Mouse (Mus musculus): Measurements from ENCODE around the gene Scrn1.

Gene Scrn1

DNA sequence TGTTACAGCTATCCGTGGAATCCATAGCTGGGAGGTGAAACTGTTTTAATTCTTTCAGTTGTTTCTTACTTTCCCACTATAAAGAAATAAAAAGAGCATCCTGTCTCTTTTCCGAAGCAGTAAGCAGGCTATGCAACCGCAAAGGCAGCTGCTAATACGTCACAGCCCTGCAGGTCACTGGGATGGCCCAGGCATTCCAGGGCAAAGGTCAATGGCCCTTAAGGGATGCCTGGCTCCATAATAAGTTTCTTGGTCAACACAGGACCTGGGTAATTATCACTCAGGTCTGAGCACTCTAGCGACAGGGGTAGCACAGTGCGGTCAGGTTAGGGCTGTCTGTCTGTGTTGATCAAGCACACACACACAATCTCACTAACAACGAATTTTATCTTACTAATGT, 75.2 kb downstream of the Scrn1 start:
- Histone ChIP-seq H3K9me3 (ENCODE audit: low read length) (no peaks in the 10 kb centered on the region), H3K36me3 (ENCODE audit: insufficient read depth, low read length) (no peaks in the 10 kb centered on the region), H3K27me3 (ENCODE audit: insufficient read depth, low read length) (peaks cover 33% of the 10 kb centered on the region), H3K4me3 (replicated peaks; ENCODE audit: low read length) (no peak overlapping the region), H3K4me1 (replicated peaks; ENCODE audit: low read depth, low read length) (no peaks in the 10 kb centered on the region)
- TF ChIP-seq POU5F1 (IDR thresholded peaks at IDR 0.05; ENCODE audit: borderline replicate concordance, low read length) (no peak), CTCF (conservative IDR thresholded peaks at IDR 0.05; ENCODE audit: low read length) (no peak), NANOG (IDR thresholded peaks at IDR 0.05; ENCODE audit: borderline replicate concordance, low read length) (no peak)

DNA sequence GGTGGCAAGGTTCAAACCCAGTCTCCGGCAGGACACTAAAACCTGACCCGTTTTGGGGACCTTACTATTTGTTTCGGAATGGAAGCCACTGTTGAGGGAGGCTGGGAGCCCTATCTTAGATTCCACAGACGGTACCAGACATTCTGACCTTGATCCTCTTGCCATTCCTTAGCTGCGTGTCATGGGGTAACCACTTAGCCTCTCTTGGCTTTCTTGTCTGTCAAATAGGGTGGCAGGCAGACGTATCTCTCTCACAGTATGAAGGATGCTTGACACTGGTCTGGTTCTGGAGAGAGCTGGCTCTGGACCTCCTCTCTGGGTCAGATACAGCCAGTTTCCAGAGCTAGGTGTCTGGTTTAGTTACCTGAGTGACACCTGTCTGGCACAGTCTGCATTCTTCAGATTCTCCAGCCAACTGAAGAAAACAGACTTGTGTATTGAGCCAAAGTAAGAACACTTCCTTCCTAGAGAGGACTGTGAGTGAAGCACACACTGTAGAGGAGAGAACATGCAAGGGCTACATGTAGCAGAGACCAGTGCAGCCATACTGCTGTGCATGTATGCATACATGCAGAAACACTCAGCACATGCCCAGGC, 80.2 kb downstream of the Scrn1 start:
- H3K4me1 ChIP-seq (replicated peaks; ENCODE audit: low read depth, low read length), result peaks cover 14% of the 10 kb centered on the region
- no peaks in the 10 kb centered on the region for H3K36me3 ChIP-seq (ENCODE audit: insufficient read depth, low read length)
- H3K27me3 ChIP-seq (ENCODE audit: insufficient read depth, low read length), result peaks cover 55% of the 10 kb centered on the region
- no peaks in the 10 kb centered on the region for H3K9me3 ChIP-seq (ENCODE audit: low read length)
- peak overlapping the region; percentile 45 for H3K4me3 ChIP-seq (replicated peaks; ENCODE audit: low read length)
- TF ChIP-seq POU5F1 (IDR thresholded peaks at IDR 0.05; ENCODE audit: borderline replicate concordance, low read length) (no peak), NANOG (IDR thresholded peaks at IDR 0.05; ENCODE audit: borderline replicate concordance, low read length) (no peak), CTCF (conservative IDR thresholded peaks at IDR 0.05; ENCODE audit: low read length) (no peak)

DNA sequence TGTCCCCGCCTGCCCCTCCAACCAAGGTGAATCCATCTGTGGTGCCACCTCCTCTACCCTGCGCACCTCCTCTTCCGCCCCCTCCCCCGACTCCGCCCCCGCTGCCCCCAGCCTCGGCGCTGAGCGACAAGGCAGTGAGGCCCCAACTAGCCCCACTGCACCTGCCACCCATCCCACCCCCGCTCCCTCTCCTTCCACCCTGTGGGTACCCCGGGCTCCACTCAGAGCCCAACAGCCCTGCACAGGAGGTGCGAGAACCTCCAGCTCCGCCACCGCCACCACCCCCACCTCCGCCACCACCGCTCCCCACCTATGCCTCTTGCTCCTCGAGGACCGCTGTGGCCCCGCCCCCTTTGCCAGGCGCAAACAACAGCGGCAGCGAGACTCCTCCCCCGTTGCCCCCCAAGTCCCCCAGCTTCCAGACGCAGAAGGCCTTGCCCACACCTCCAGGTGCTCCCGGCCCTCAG, 80.8 kb downstream of the Scrn1 start:
- peaks cover 55% of the 10 kb centered on the region for H3K27me3 ChIP-seq (ENCODE audit: insufficient read depth, low read length)
- H3K9me3 ChIP-seq (ENCODE audit: low read length), result no peaks in the 10 kb centered on the region
- H3K4me3 ChIP-seq (replicated peaks; ENCODE audit: low read length), result peak overlapping the region; percentile 45
- no peak for TF ChIP-seq NANOG (IDR thresholded peaks at IDR 0.05; ENCODE audit: borderline replicate concordance, low read length)
- no peak for TF ChIP-seq POU5F1 (IDR thresholded peaks at IDR 0.05; ENCODE audit: borderline replicate concordance, low read length)
- no peak for TF ChIP-seq CTCF (conservative IDR thresholded peaks at IDR 0.05; ENCODE audit: low read length)
- no peaks in the 10 kb centered on the region for H3K36me3 ChIP-seq (ENCODE audit: insufficient read depth, low read length)
- H3K4me1 ChIP-seq (replicated peaks; ENCODE audit: low read depth, low read length), result peaks cover 14% of the 10 kb centered on the region

GRCm38 (mm10) chr6:54485000-54485399, 81.3 kb downstream of the Scrn1 start:
- peaks cover 14% of the 10 kb centered on the region for H3K4me1 ChIP-seq (replicated peaks; ENCODE audit: low read depth, low read length)
- peak overlapping the region; percentile 63 for H3K4me3 ChIP-seq (replicated peaks; ENCODE audit: low read length)
- TF ChIP-seq NANOG (IDR thresholded peaks at IDR 0.05; ENCODE audit: borderline replicate concordance, low read length) (no peak), CTCF (conservative IDR thresholded peaks at IDR 0.05; ENCODE audit: low read length) (no peak), POU5F1 (IDR thresholded peaks at IDR 0.05; ENCODE audit: borderline replicate concordance, low read length) (no peak)

GRCm38 (mm10) chr6:54481390-54482112, 84.7 kb downstream of the Scrn1 start:
- H3K27me3 ChIP-seq (ENCODE audit: insufficient read depth, low read length), result peaks cover 31% of the 10 kb centered on the region
- TF ChIP-seq NANOG (IDR thresholded peaks at IDR 0.05; ENCODE audit: borderline replicate concordance, low read length) (no peak), CTCF (conservative IDR thresholded peaks at IDR 0.05; ENCODE audit: low read length) (no peak), POU5F1 (IDR thresholded peaks at IDR 0.05; ENCODE audit: borderline replicate concordance, low read length) (no peak)
- H3K9me3 ChIP-seq (ENCODE audit: low read length), result no peaks in the 10 kb centered on the region

More at GRCm38 (mm10) chr6:54485000-54485399, 81.3 kb downstream of the Scrn1 start:
- Histone ChIP-seq H3K27me3 (ENCODE audit: insufficient read depth, low read length) (peaks cover 55% of the 10 kb centered on the region), H3K9me3 (ENCODE audit: low read length) (no peaks in the 10 kb centered on the region), H3K36me3 (ENCODE audit: insufficient read depth, low read length) (no peaks in the 10 kb centered on the region)

GRCm38 (mm10) chr6:54478646-54479324, 87.5 kb downstream of the Scrn1 start:
- H3K9me3 ChIP-seq (ENCODE audit: low read length), result no peaks in the 10 kb centered on the region
- no peaks in the 10 kb centered on the region for H3K36me3 ChIP-seq (ENCODE audit: insufficient read depth, low read length)
- no peak for TF ChIP-seq POU5F1 (IDR thresholded peaks at IDR 0.05; ENCODE audit: borderline replicate concordance, low read length)
- no peak for TF ChIP-seq NANOG (IDR thresholded peaks at IDR 0.05; ENCODE audit: borderline replicate concordance, low read length)
- TF ChIP-seq CTCF (conservative IDR thresholded peaks at IDR 0.05; ENCODE audit: low read length), result no peak
- 0 out of 2 replicates have a peak, but pooled peaks cover 5% of the 10 kb centered on the region for H3K4me1 ChIP-seq (replicated peaks; ENCODE audit: low read depth, low read length)
- no peak overlapping the region for H3K4me3 ChIP-seq (replicated peaks; ENCODE audit: low read length)
- peaks cover 17% of the 10 kb centered on the region; the same call in 1 of the 2 replicates for H3K27me3 ChIP-seq (ENCODE audit: insufficient read depth, low read length)

More at GRCm38 (mm10) chr6:54481390-54482112, 84.7 kb downstream of the Scrn1 start:
- H3K4me1 ChIP-seq (replicated peaks; ENCODE audit: low read depth, low read length), result peaks cover 16% of the 10 kb centered on the region
- no peak overlapping the region for H3K4me3 ChIP-seq (replicated peaks; ENCODE audit: low read length)
- H3K36me3 ChIP-seq (ENCODE audit: insufficient read depth, low read length), result no peaks in the 10 kb centered on the region

- Histone ChIP-seq H3K27me3 (ENCODE audit: insufficient read depth, low read length) (0 out of 2 replicates have a peak, but pooled peaks cover 6% of the 10 kb centered on the region), H3K9me3 (ENCODE audit: low read length) (no peaks in the 10 kb centered on the region), H3K36me3 (ENCODE audit: insufficient read depth, low read length) (no peaks in the 10 kb centered on the region), H3K4me3 (replicated peaks; ENCODE audit: low read length) (no peak overlapping the region), H3K4me1 (replicated peaks; ENCODE audit: low read depth, low read length) (0 out of 2 replicates have a peak, but pooled peaks cover 5% of the 10 kb centered on the region)
- TF ChIP-seq CTCF (conservative IDR thresholded peaks at IDR 0.05; ENCODE audit: low read length) (no peak), POU5F1 (IDR thresholded peaks at IDR 0.05; ENCODE audit: borderline replicate concordance, low read length) (no peak), NANOG (IDR thresholded peaks at IDR 0.05; ENCODE audit: borderline replicate concordance, low read length) (no peak)
Measured at GRCm38 (mm10) chr6:54475926-54476667, 90.2 kb downstream of the Scrn1 start.
